Mouse (Mus musculus) C2C12 (cell line): ENCODE data around the gene Scaper. TPM values are rescaled to one million over a fixed set of nuclear protein-coding genes. Genes with fewer than 3 reads are reported as not detected.

Source experiments
- H3K27me3 ChIP-seq: one replicate; pipeline ENCODE4 v1.6.1; 2011; ENCODE audit not compliant: control insufficient read depth, insufficient read depth, insufficient read length
- H3K36me3 ChIP-seq: one replicate; pipeline ENCODE4 v1.6.1; 2011; ENCODE audit not compliant: control insufficient read depth, insufficient read depth
- H3K4me3 ChIP-seq: one replicate; pipeline ENCODE4 v1.5.1; 2011; ENCODE audit warnings: mild to moderate bottlenecking, control low read depth; ENCODE audit not compliant: poor library complexity, insufficient read depth, severe bottlenecking
- H3K79me2 ChIP-seq: one replicate; pipeline ENCODE4 v1.6.1; 2011; ENCODE audit not compliant: control insufficient read depth, insufficient read depth
- H3K79me3 ChIP-seq: one replicate; pipeline ENCODE4 v1.6.1; 2011; ENCODE audit warnings: low read depth, control low read depth
- H3ac ChIP-seq: one replicate; pipeline ENCODE3; 2011; ENCODE audit warnings: low read depth; ENCODE audit not compliant: control insufficient read depth, insufficient read length
- CEBPB ChIP-seq: IDR thresholded peaks from one replicate; pipeline ENCODE4 v1.6.1; 2011; ENCODE audit warnings: low read depth, mild to moderate bottlenecking, control low read depth, moderate library complexity
- CTCF ChIP-seq: IDR thresholded peaks from one replicate; pipeline ENCODE4 v1.5.1; 2011; ENCODE audit not compliant: control insufficient read depth, insufficient read depth, insufficient read length
- FOSL1 ChIP-seq: IDR thresholded peaks from one replicate; pipeline ENCODE4 v1.8.0; 2011; ENCODE audit warnings: mild to moderate bottlenecking, low read length; ENCODE audit not compliant: poor library complexity, insufficient read depth, severe bottlenecking
- MAX ChIP-seq: IDR thresholded peaks from one replicate; pipeline ENCODE4 v1.6.1; 2011; ENCODE audit warnings: mild to moderate bottlenecking, control low read depth
- MYOD1 ChIP-seq: IDR thresholded peaks from one replicate; pipeline ENCODE4 v1.6.1; 2011; ENCODE audit warnings: low read depth; ENCODE audit not compliant: control insufficient read depth, insufficient read length
- MYOG ChIP-seq: IDR thresholded peaks from one replicate; pipeline ENCODE4 v1.6.1; 2011; ENCODE audit not compliant: control insufficient read depth, insufficient read length; ENCODE audit errors: extremely low read depth
- USF1 ChIP-seq: IDR thresholded peaks from one replicate; pipeline ENCODE4 v1.6.1; 2011; ENCODE audit warnings: low read depth, mild to moderate bottlenecking, control low read depth, moderate library complexity
- polyA plus RNA-seq: library from polyadenylated mRNA; unstranded; fragments of >200 nt; fragmentation: generic; extraction: Trizol; gene quantifications from one replicate; pipeline ENCODE4 v1.2.1, GENCODE M21; 2012; ENCODE audit warnings: missing spikeins

The Scaper gene
- polyA plus RNA-seq, 1 experiment, result 0.84 TPM

DNA sequence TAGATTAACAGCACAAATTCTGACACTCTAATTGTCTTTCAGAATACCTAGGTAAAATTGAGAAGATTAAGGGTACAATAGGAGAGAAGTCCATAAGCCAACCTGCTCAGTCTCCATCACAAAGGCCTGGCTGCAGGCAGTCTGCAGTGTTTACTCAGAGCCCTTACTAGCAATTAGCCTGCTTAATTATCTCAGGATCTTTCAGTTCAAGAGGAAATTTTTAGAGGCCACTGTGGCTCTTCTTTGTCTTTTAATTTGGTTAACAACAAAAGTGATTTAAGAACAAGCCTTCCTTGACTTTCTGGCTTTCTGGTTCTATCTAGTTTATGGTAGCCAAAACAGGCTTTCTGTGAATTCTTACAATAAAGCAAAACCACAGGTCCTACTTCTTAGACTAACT, 339.3 kb downstream of the Scaper start:
- H3K79me2 ChIP-seq, result no peaks in the 10 kb centered on the region
- TF ChIP-seq FOSL1 (no peak), MAX (no peak), MYOG (no peak), MYOD1 (no peak), CEBPB (no peak), USF1 (no peak), CTCF (no peak)

GRCm38 (mm10) chr9:55586141-55586540, 351.8 kb downstream of the Scaper start:
- no peak overlapping the region for H3K4me3 ChIP-seq
- H3K79me3 ChIP-seq, result no peaks in the 10 kb centered on the region
- no peaks in the 10 kb centered on the region for H3K27me3 ChIP-seq
- TF ChIP-seq MYOG (no peak), CEBPB (no peak), MYOD1 (no peak), MAX (no peak), USF1 (no peak), FOSL1 (no peak), CTCF (no peak)
- no peaks in the 10 kb centered on the region for H3K36me3 ChIP-seq
- no peaks in the 10 kb centered on the region for H3K79me2 ChIP-seq
- no peak overlapping the region for H3ac ChIP-seq

More for the DNA sequence above, 339.3 kb downstream of the Scaper start:
- no peaks in the 10 kb centered on the region for H3K79me3 ChIP-seq
- no peaks in the 10 kb centered on the region for H3K27me3 ChIP-seq
- no peak overlapping the region for H3ac ChIP-seq
- no peaks in the 10 kb centered on the region for H3K36me3 ChIP-seq
- H3K4me3 ChIP-seq, result no peak overlapping the region

DNA sequence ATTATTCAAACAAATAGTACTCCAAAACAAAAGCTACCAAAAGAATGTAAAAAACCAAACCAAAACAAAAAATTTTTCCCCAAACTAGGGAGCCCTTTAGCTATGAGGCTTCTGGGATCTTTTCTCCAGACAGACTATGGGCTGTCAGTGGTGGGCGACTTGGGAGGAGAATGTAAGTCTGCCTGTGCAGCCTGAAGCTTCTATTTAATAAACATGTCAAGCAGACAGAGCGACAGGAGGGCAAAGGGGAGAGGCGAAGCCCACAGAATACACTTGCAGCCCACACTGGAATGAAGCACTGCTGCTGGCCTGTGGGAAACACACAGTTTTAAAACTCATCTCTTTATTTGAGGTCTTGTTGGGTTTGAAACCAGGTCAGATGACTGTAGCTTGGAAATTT, 356.5 kb downstream of the Scaper start:
- Histone ChIP-seq H3ac (no peak overlapping the region), H3K79me3 (no peaks in the 10 kb centered on the region), H3K4me3 (no peak overlapping the region), H3K36me3 (no peaks in the 10 kb centered on the region), H3K27me3 (no peaks in the 10 kb centered on the region), H3K79me2 (no peaks in the 10 kb centered on the region)
- TF ChIP-seq MYOG (no peak), MAX (no peak), CEBPB (no peak), FOSL1 (no peak), CTCF (no peak), MYOD1 (no peak), USF1 (no peak)

- TF ChIP-seq CTCF (no peak), USF1 (no peak), CEBPB (no peak), MYOG (no peak), MYOD1 (no peak), MAX (no peak), FOSL1 (no peak)
- no peak overlapping the region for H3K4me3 ChIP-seq
- no peaks in the 10 kb centered on the region for H3K79me3 ChIP-seq
These were observed 361.3 kb downstream of the Scaper start for GRCm38 (mm10) chr9:55576571-55576970.

DNA sequence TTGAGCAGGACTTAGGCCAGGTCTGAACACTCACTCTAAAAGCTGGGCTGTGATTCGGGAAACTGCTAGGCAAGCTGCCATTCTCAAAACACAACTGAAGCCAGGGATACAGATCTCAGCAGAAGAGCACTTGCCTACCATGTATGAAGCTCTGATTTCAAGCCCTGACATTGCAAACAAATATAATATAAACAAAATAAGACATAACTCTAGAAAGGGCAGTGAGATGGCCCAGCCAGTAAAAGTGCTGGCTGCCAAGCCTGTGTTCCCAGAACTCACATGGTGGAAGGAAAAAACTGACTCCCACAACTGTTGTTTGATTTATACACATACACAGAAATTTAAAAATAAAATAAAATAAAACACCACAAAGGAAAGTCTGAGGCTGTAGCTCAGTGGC, 366.8 kb downstream of the Scaper start:
- Histone ChIP-seq H3ac (no peak overlapping the region), H3K79me2 (no peaks in the 10 kb centered on the region), H3K36me3 (no peaks in the 10 kb centered on the region), H3K79me3 (no peaks in the 10 kb centered on the region), H3K4me3 (no peak overlapping the region), H3K27me3 (no peaks in the 10 kb centered on the region)
- TF ChIP-seq MYOG, result no peak
- no peak for TF ChIP-seq MAX
- no peak for TF ChIP-seq CEBPB
- TF ChIP-seq USF1, result no peak
- no peak for TF ChIP-seq FOSL1
- TF ChIP-seq MYOD1, result no peak
- no peak for TF ChIP-seq CTCF

More at GRCm38 (mm10) chr9:55576571-55576970, 361.3 kb downstream of the Scaper start:
- H3K79me2 ChIP-seq, result no peaks in the 10 kb centered on the region
- H3K27me3 ChIP-seq, result no peaks in the 10 kb centered on the region
- no peak overlapping the region for H3ac ChIP-seq
- H3K36me3 ChIP-seq, result no peaks in the 10 kb centered on the region

DNA sequence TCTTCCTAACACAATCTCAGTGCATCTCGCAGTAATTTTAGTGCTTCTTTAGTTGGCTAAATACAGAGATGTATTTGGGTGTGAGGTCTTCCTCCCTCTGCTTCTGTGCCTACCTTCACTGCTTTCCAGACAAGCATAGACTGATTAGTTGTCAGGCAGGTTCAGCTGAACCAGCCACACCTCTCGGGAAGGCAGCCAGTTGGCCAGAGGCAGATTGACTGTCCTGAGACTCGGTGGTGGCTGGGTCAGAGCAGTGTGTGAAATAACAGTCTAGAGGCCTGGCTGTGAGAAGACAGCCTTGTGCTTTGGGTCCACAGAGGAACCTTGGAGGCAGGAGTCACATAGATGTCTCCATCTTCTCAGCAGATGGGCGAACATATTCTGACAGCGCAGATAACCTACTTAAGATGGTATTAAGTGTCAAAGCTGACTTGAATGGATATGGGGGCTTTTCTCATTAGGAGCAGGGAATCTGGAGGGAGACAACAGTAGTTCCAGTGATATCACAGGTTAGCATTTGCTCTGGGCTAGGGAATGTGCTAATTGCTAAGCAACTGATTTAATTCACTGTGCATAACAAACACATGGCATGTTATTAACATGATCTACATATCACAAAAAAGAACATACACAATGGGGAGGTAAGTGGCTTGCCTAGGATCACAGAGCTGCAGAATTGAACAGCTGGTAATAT, 369.3 kb downstream of the Scaper start:
- no peak overlapping the region for H3ac ChIP-seq
- no peaks in the 10 kb centered on the region for H3K79me2 ChIP-seq
- H3K79me3 ChIP-seq, result no peaks in the 10 kb centered on the region
- no peaks in the 10 kb centered on the region for H3K27me3 ChIP-seq
- TF ChIP-seq MAX (no peak), MYOG (no peak), CTCF (no peak), FOSL1 (no peak)
- no peak overlapping the region for H3K4me3 ChIP-seq
- H3K36me3 ChIP-seq, result no peaks in the 10 kb centered on the region
